Comparison of ENCODE assay signal across 15 mouse cellular contexts in genomic region chr1:131839279-131839678, GRCm38 (mm10). TPM values are rescaled to one million over a fixed set of nuclear protein-coding genes. Genes with fewer than 3 reads are reported as not detected.
DNase-seq lines count a peak whose midpoint lies in the region; ATAC-seq lines count a peak whose summit lies in the region.
"Had no signal": no experiment of that assay in that cellular context is flagged by ENCODE, and none has a peak within 500 bp of the region (broad histone marks: within the 10 kb centered on the region; RNA-seq: fewer than 3 reads in every experiment).

No protein-coding gene starts in this region.

- 46% methylated on average over 2 of the region's 2 CpGs for WGBS in midbrain, embryonic 11.5 days
- 58% methylated on average over 2 of the region's 2 CpGs for WGBS in midbrain, embryonic 14.5 days
- WGBS in liver, embryonic 12.5 days (ENCODE audit: insufficient replicate concordance) = 50% methylated on average over 2 of the region's 2 CpGs

- H3K4me2 ChIP-seq in midbrain, embryonic 11.5 days = no peak overlapping the region
- no peak overlapping the region for H3K4me2 ChIP-seq in midbrain, embryonic 14.5 days (ENCODE audit: low read length)
- no peak overlapping the region for H3K4me2 ChIP-seq in liver, embryonic 12.5 days
- H3K4me2 ChIP-seq: embryonic facial prominence, embryonic 15.5 days; limb, embryonic 12.5 days had no signal

- H3K36me3 ChIP-seq in midbrain, embryonic 11.5 days (ENCODE audit: control insufficient read depth, insufficient read depth, low read length) = peaks cover 3% of the 10 kb centered on the region; the same call in 1 of the 2 replicates
- peaks cover 45% of the 10 kb centered on the region for H3K36me3 ChIP-seq in midbrain, embryonic 14.5 days (ENCODE audit: control insufficient read depth, insufficient read depth, low read length)
- H3K36me3 ChIP-seq in liver, embryonic 12.5 days = peaks cover 43% of the 10 kb centered on the region

- no peaks in the 10 kb centered on the region for H3K27me3 ChIP-seq in midbrain, embryonic 11.5 days (ENCODE audit: control insufficient read depth, insufficient read depth, low read length)
- no peaks in the 10 kb centered on the region for H3K27me3 ChIP-seq in midbrain, embryonic 14.5 days (ENCODE audit: control insufficient read depth, insufficient read depth, low read length)
- no peaks in the 10 kb centered on the region for H3K27me3 ChIP-seq in liver, embryonic 12.5 days (replicated peaks)
- H3K27me3 ChIP-seq: embryonic facial prominence, embryonic 15.5 days; limb, embryonic 12.5 days had no signal

- no peak overlapping the region for H3K27ac ChIP-seq in midbrain, embryonic 11.5 days (ENCODE audit: low read depth, low read length)
- H3K27ac ChIP-seq in midbrain, embryonic 14.5 days (replicated peaks; ENCODE audit: low read depth, low read length) = no peak overlapping the region
- H3K27ac ChIP-seq in liver, embryonic 12.5 days = no peak overlapping the region
- H3K27ac ChIP-seq: embryonic facial prominence, embryonic 15.5 days; limb, embryonic 12.5 days had no signal

- H3K4me1 ChIP-seq in midbrain, embryonic 11.5 days (ENCODE audit: control insufficient read depth, insufficient read depth, low read length) = no peaks in the 10 kb centered on the region
- H3K4me1 ChIP-seq in midbrain, embryonic 14.5 days (ENCODE audit: control insufficient read depth, insufficient read depth, low read length) = no peaks in the 10 kb centered on the region
- H3K4me1 ChIP-seq in liver, embryonic 12.5 days = no peaks in the 10 kb centered on the region
- H3K4me1 ChIP-seq: embryonic facial prominence, embryonic 15.5 days; limb, embryonic 12.5 days had no signal

- H3K4me3 ChIP-seq in midbrain, embryonic 11.5 days (ENCODE audit: low read depth, low read length) = no peak overlapping the region
- H3K4me3 ChIP-seq in midbrain, embryonic 14.5 days (replicated peaks; ENCODE audit: low read depth, low read length) = no peak overlapping the region
- no peak overlapping the region for H3K4me3 ChIP-seq in liver, embryonic 12.5 days
- H3K4me3 ChIP-seq: embryonic facial prominence, embryonic 15.5 days; limb, embryonic 12.5 days; myocyte had no signal

- no peak overlapping the region for H3K9ac ChIP-seq in midbrain, embryonic 11.5 days (ENCODE audit: low read length)
- H3K9ac ChIP-seq in midbrain, embryonic 14.5 days (replicated peaks; ENCODE audit: low read length) = no peak overlapping the region
- no peak overlapping the region for H3K9ac ChIP-seq in liver, embryonic 12.5 days
- H3K9ac ChIP-seq: embryonic facial prominence, embryonic 15.5 days; limb, embryonic 12.5 days had no signal

- no peak for ATAC-seq in cerebellum, adult (ENCODE audit: insufficient number of reproducible peaks, low FRiP score, low TSS enrichment)
- no peak for ATAC-seq in midbrain, embryonic 11.5 days (ENCODE audit: low FRiP score)
- no peak for ATAC-seq in midbrain, embryonic 14.5 days (ENCODE audit: low FRiP score, low TSS enrichment)
- ATAC-seq in liver, embryonic 12.5 days = no peak
- no peak for ATAC-seq in monocyte, adult 5-6 weeks (replicated peaks; ENCODE audit: insufficient number of reproducible peaks, low FRiP score, low TSS enrichment, poor library complexity, severe bottlenecking)

- H3K9me3 ChIP-seq in midbrain, embryonic 11.5 days (ENCODE audit: control insufficient read depth, low read length) = no peaks in the 10 kb centered on the region
- H3K9me3 ChIP-seq in midbrain, embryonic 14.5 days (ENCODE audit: control insufficient read depth, low read length) = no peaks in the 10 kb centered on the region
- H3K9me3 ChIP-seq in liver, embryonic 12.5 days (replicated peaks) = no peaks in the 10 kb centered on the region
- H3K9me3 ChIP-seq: embryonic facial prominence, embryonic 15.5 days; limb, embryonic 12.5 days had no signal

- DNase-seq in cerebellum, postnatal 10 days = peak; percentile 51 to 63
- peak; percentile 31 to 43 for DNase-seq in heart, adult 9 months (ENCODE audit: low spot score in 2 of 2)
- DNase-seq in heart, postnatal 4 days = no peak
- peak; percentile 33 for DNase-seq in midbrain, embryonic 11.5 days (ENCODE audit: low spot score, missing footprints)
- no peak for DNase-seq in midbrain, embryonic 14.5 days
- DNase-seq: B cell, adult 2 months; layer of hippocampus, adult 9-11 months; lung, adult 2 months had no signal

RNA-seq across cellular contexts. Expression of gene Slc41a1, which starts 12.0 kb away (rescaled TPM):
- total RNA-seq in heart, postnatal 4 days (2021) = 10 to 100 TPM; 23.3 to 26.3 TPM
- polyA plus RNA-seq in midbrain, embryonic 11.5 days (2014; fragmentation: Nextera tagmentation; extraction: Ambion mirVana) = 10.0 and 11.4 TPM in 2 replicates
- 7.5 and 12.9 TPM in 2 replicates for polyA plus RNA-seq in midbrain, embryonic 14.5 days (2014; fragmentation: Nextera tagmentation; extraction: Ambion mirVana)
- polyA plus RNA-seq in liver, embryonic 12.5 days (2016; fragmentation: Nextera tagmentation; extraction: Ambion mirVana) = 2.4 and 3.4 TPM in 2 replicates
- 8.2 to 13.5 TPM (median 11.8 TPM) in 3 replicates for total RNA-seq in monocyte, adult 5-6 weeks (2017)

RNA-seq across cellular contexts. Expression of gene Rab29, which starts 27.7 kb away (rescaled TPM):
- 10 to 100 TPM; 10.6 to 10.8 TPM for total RNA-seq in heart, postnatal 4 days (2021)
- 12.5 and 15.0 TPM in 2 replicates for polyA plus RNA-seq in midbrain, embryonic 11.5 days (2014; fragmentation: Nextera tagmentation; extraction: Ambion mirVana)
- 3.7 and 8.8 TPM in 2 replicates for polyA plus RNA-seq in midbrain, embryonic 14.5 days (2014; fragmentation: Nextera tagmentation; extraction: Ambion mirVana)
- polyA plus RNA-seq in liver, embryonic 12.5 days (2016; fragmentation: Nextera tagmentation; extraction: Ambion mirVana) = 11.2 and 11.6 TPM in 2 replicates
- total RNA-seq in monocyte, adult 5-6 weeks (2017) = 58.1 to 84.6 TPM (median 62.1 TPM) in 3 replicates

RNA-seq across cellular contexts. Expression of gene Pm20d1, which starts 42.1 kb away (rescaled TPM):
- 1 to 10 TPM; 2.2 to 3.4 TPM for total RNA-seq in heart, postnatal 4 days (2021)
- 0.82 and 1.5 TPM in 2 replicates for polyA plus RNA-seq in midbrain, embryonic 11.5 days (2014; fragmentation: Nextera tagmentation; extraction: Ambion mirVana)
- polyA plus RNA-seq in midbrain, embryonic 14.5 days (2014; fragmentation: Nextera tagmentation; extraction: Ambion mirVana) = 0.09 and 0.20 TPM in 2 replicates
- polyA plus RNA-seq in liver, embryonic 12.5 days (2016; fragmentation: Nextera tagmentation; extraction: Ambion mirVana) = 2.6 and 2.8 TPM in 2 replicates
- total RNA-seq in monocyte, adult 5-6 weeks (2017) = not detected in 3 replicates
- total RNA-seq: hematopoietic stem cell, adult 5-6 weeks had no signal

Comparison
In these comparisons a context has a peak if more than half of its experiments do, and no peak if none do; other contexts are left out.
1. DNase-seq: peak in cerebellum, postnatal 10 days (2 of 2), heart, adult 9 months (2 of 2) and midbrain, embryonic 11.5 days (single experiment); none in heart, postnatal 4 days (single experiment) and midbrain, embryonic 14.5 days (single experiment).